Mouse (Mus musculus) kidney, adult 11 months (tissue): ENCODE measurements at regions not wholly inside any gene's neighbourhood (a gene's known extent, or its start where the extent isn't known, plus 50 kb on each side); places are given as distances from the start of the nearest gene placed in this dataset.

ENCODE experiments used
- DNase-seq: peaks from one replicate; pipeline ENCODE4 v3.0.0; 2022

- DNase-seq: no peak
Observed at GRCm38 (mm10) chr13:101096856-101097255, 263.6 kb upstream of the Slc30a5 start.

GRCm38 (mm10) chr13:101096221-101096620 is 263.0 kb upstream of the Slc30a5 start:
- no peak for DNase-seq

GRCm38 (mm10) chr13:101095057-101095831 is 262.0 kb upstream of the Slc30a5 start:
- no peak for DNase-seq

DNA sequence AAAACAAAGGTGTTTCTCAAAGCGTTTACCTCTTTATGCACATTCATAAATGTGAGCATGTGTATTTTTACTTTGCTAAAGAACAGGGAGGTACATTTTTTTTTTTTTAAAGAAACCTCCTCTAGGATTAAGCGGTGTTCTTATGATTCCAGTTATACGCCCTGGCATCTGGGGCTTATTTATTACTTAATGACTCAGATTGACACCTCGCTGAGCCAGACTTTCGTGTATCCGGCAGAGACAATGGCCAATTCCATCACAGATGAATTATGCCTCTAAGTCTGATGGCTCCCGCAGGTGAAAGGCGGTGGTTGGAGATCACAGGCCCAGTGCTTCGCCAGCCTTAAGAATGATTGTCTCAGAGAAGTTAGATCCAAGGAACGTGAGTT is 259.5 kb upstream of the Slc30a5 start:
- DNase-seq: no peak

GRCm38 (mm10) chr13:101092033-101092742 is 259.0 kb upstream of the Slc30a5 start:
- peak; percentile 9 for DNase-seq

DNA sequence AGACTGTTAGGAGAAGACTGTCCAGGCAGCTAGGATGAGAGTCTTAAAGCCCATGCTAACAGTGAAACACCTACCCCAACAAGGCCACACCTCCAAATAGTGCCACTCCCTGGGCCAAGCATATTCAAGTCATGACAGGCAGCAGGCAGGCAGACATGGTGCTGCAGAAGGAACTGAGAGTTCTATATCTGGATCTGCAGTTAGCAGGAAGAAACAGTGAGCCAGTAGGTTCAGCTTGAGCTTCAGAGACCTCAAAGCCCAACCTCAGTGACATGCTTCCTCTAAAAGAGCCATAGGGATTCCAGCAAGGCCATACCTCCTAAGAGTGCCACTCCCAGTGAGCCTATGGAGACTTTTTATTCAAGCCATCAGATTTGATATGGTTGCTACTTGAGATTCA is 252.0 kb upstream of the Slc30a5 start:
- DNase-seq: no peak

- no peak for DNase-seq
Observed at GRCm38 (mm10) chr13:101084193-101084592, 251.0 kb upstream of the Slc30a5 start.

- no peak for DNase-seq
Observed at GRCm38 (mm10) chr13:101083416-101083815, 250.2 kb upstream of the Slc30a5 start.

GRCm38 (mm10) chr13:101068489-101068888 is 235.3 kb upstream of the Slc30a5 start:
- no peak for DNase-seq

DNA sequence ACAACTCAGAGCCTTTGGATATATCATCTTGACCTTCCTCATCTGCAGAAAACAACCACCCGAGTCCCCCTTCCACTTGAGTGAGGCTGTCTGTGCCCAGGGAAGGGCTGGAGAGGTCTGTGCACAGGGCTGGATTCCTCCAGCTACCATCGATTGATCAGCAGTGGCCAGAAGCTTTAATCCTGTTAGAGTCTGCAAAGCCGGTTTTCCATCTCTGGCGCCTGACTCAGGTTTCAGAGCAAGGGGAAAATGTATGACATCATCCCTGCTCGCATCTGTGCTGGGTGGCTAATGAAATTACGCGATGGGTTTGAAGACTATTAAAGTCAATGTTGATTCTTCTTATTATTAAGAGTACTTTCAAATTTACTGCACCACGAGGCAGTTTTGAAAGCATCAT is 229.4 kb upstream of the Slc30a5 start:
- DNase-seq: no peak

DNA sequence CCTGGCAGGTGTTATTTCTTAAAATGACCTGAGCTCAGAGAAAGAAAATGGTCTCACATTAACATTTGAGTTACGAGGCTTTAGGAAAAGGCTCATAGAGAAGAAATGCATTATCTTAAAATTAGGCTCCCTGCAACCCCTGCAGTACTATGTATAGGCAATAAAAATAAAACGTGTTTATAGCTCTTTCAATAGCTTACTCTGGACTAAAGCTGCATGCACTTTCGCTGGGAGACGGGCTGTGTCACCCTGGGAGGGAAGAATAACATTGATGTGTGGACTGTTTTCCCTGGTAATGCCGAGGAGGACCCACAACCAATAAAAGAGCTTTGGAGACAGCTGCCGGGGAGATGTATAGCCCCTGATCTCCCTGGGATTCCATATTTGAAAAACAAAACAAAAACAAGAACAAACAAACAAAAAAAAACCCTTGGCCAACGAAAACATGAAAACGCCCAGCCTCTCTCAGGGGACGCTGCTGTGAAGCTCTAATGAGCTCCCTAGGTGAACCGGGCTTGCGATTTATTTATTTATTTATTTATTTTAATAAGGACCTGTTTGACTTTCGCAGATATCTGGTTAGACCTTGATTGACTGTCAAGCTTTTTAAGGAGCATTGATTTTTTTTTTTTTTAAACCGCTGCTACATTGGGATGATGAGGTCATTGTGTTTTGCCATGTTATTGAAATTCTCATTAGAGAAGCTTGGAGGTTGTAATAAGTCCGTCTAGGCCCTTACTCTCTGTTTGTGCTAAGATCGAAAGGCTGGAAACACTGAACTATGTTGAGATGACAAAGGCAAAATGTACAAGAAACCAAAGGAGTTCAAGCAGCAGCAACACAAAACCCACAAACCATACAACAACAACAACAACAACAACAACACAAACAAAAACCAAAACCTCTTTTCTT is 228.3 kb upstream of the Slc30a5 start:
- DNase-seq: no peak

GRCm38 (mm10) chr13:101049511-101049910 is 216.3 kb upstream of the Slc30a5 start:
- no peak for DNase-seq

GRCm38 (mm10) chr13:101032594-101032993 is 199.4 kb upstream of the Slc30a5 start:
- no peak for DNase-seq

DNA sequence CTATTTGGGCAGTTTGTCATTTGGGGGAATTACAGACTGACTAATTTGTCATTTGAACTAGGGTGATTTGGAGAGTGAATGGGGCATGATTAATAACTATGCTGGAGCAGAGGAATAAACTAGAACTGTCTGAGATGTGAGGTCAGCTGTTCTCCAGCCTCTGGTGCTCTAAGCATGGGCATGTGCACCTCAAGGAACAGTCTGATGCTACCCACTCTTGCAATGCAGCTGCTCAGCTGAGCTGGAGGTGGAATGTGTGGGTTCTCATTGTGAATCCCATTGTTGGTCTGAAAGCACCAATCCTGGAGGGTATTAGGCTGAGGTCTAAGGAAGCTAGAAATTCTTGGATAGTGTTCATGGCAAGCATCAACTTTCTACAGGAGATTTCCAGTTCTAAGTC is 192.8 kb upstream of the Slc30a5 start:
- no peak for DNase-seq

- no peak for DNase-seq
Observed at GRCm38 (mm10) chr13:101025488-101025887, 192.3 kb upstream of the Slc30a5 start.

DNA sequence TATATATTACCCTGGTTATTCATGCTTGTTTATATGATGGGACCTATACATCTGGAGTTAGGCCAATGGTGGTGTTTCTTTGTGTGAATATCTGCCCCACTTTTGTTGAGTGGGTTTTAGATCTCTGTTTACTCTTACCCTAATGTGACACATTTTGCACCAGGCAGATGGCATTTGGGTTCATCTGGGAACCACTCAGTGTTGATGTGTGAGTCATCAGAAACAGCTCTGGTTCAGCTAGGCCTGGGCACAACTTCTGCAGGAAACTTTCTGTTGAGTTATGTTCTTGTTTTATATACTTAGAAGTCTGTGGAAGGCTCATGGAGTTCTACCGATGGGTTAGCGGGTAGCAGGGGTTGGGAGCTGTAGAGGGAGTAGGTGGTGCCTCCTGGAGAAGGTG is 191.7 kb upstream of the Slc30a5 start:
- no peak for DNase-seq

GRCm38 (mm10) chr13:101019272-101019676 is 186.0 kb upstream of the Slc30a5 start:
- DNase-seq: no peak

DNA sequence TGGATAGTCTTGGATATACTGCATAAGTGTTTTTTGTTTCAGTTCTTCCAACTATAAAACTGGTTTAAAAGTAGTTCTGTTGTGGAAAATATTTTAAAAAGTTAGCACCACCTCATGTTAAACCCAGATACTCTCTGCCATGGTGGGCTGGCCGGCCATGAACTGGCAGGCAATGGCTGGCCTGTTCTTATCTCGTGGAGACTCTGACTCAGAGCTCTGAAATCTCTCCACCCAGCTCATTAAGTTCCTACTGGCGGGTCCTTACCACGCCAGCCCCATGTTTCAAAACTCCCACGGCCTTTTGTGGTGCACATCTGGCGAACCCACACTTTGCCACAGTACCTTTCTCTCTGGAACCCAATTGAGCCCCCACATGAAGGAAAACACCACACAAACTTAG is 183.8 kb upstream of the Slc30a5 start:
- no peak for DNase-seq

GRCm38 (mm10) chr13:101016181-101016580 is 183.0 kb upstream of the Slc30a5 start:
- DNase-seq: no peak

GRCm38 (mm10) chr13:101015435-101015834 is 182.2 kb upstream of the Slc30a5 start:
- DNase-seq: no peak

DNA sequence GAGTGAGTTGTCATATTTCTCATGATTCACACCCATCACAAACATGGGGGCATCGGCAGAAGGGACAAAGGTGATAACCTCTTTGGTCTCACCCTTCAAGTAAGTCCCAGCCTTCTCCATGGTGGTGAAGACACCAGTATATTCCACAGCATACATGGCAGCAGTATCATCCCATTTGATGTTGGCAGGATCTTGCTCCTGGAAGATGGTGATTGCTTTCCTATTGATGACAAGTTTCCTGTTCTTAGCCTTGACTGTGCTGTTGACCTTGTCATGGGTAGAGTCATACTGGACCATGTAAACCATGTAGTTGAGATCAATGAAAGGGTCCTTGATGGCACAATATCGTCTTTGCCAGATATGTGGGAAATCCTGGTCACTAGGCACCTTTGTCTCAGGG is 180.4 kb upstream of the Slc30a5 start:
- no peak for DNase-seq

DNA sequence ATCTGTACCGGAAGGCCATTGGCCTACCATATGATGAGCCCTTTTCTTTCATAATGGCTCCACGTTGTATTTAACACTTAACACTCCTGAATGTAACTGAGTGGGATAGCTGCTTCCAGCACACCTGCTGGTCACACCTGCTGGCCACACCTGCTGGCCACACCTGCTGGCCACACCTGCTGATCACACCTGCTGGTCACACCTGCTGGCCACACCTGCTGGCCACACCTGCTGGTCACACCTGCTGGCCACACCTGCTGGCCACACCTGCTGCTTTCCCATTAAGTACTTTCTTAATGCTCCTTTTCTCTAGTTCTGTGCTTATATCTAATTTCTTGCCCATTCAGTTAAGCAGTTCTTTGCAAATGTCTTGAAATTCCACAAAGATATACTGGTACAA is 157.4 kb upstream of the Slc30a5 start:
- DNase-seq: no peak
